Mouse (Mus musculus): ENCODE data around the gene Actg1. TPM values are rescaled to one million over a fixed set of nuclear protein-coding genes. Genes with fewer than 3 reads are reported as not detected.
A peak's percentile ranks its signal among the peaks of the same experiment; 100 is the strongest.

Gene Actg1
- polyA plus RNA-seq, 1 experiment from 2014 or later: 2,860 TPM

DNA sequence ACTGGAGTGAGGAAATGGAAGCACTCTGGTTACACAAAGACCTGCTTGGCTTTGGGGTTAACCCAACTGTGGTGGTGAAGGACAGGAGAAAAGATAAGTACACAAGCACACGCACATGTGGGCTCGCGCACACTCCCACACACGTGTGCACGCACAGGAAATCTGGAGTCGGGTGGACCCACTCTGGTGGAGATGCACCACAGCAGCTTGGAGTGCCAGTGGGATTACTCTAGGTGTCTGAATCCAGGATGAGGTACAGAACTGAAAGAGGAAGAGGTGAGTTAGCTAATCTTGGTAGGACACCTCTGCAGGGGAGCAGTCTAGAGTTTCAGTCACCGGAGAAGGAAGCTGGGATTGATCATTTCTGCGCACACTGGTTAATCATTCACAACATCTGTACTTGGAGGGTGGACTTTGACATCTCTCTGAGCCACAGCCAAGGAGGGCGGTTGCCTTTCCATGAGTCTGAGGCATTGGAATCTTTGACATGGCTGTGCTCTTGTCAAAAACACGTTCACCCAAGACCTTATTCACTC, 8.3 kb downstream of the Actg1 start:
- no peaks in the 10 kb centered on the region for H3K9me3 ChIP-seq (ENCODE audit: low read length)
- H3K4me3 ChIP-seq (ENCODE audit: low read length): no peak overlapping the region
- H3K9ac ChIP-seq (replicated peaks; ENCODE audit: low read length): no peak overlapping the region
- peak overlapping the region; percentile 62 for H3K27ac ChIP-seq (ENCODE audit: low read length)
- WGBS: 73% methylated on average over 10 of the region's 10 CpGs
- peaks cover 1% of the 10 kb centered on the region for H3K36me3 ChIP-seq (ENCODE audit: insufficient read depth, low read length)
- ATAC-seq (ENCODE audit: low FRiP score, low TSS enrichment): peak; percentile 72
- peaks cover 4% of the 10 kb centered on the region; the same call in 1 of the 2 replicates for H3K4me1 ChIP-seq (ENCODE audit: insufficient read depth, low read length)
- no peaks in the 10 kb centered on the region for H3K27me3 ChIP-seq (ENCODE audit: insufficient read depth, low read length)
- no peak overlapping the region for H3K4me2 ChIP-seq (replicated peaks; ENCODE audit: low read depth, low read length)

DNA sequence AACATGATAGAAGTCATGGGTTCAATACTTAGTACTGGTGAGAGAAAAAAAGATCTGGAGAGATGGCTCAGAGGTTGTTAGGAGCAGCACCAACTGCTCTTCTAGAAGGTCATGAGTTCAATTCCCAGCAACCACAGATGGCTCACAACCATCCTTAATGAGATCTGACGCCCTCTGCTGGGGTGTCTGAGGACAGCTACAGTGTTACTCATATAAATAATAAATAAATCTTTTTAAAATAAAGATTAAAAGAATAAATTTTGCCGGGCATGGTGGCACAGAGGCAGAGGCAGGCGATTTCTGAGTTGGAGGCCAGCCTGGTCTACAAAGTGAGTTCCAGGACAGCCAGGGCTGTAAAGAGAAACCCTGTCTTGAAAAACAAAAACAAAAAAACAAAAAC, 9.6 kb downstream of the Actg1 start:
- Histone ChIP-seq H3K4me3 (ENCODE audit: low read length) (no peak overlapping the region), H3K4me2 (replicated peaks; ENCODE audit: low read depth, low read length) (no peak overlapping the region), H3K4me1 (ENCODE audit: insufficient read depth, low read length) (0 out of 2 replicates have a peak, but pooled peaks cover 3% of the 10 kb centered on the region), H3K27ac (ENCODE audit: low read length) (no peak overlapping the region), H3K36me3 (ENCODE audit: insufficient read depth, low read length) (no peaks in the 10 kb centered on the region), H3K27me3 (ENCODE audit: insufficient read depth, low read length) (no peaks in the 10 kb centered on the region), H3K9ac (replicated peaks; ENCODE audit: low read length) (no peak overlapping the region), H3K9me3 (ENCODE audit: low read length) (no peaks in the 10 kb centered on the region)
- 75% methylated on average over 3 of the region's 3 CpGs for WGBS
- ATAC-seq (ENCODE audit: low FRiP score, low TSS enrichment): no peak

- WGBS: 49% methylated on average over 2 of the region's 2 CpGs
- no peaks in the 10 kb centered on the region for H3K9me3 ChIP-seq (ENCODE audit: low read length)
- no peaks in the 10 kb centered on the region for H3K36me3 ChIP-seq (ENCODE audit: insufficient read depth, low read length)
- H3K4me2 ChIP-seq (replicated peaks; ENCODE audit: low read depth, low read length): no peak overlapping the region
- no peak overlapping the region for H3K9ac ChIP-seq (replicated peaks; ENCODE audit: low read length)
- no peak for ATAC-seq (ENCODE audit: low FRiP score, low TSS enrichment)
- no peaks in the 10 kb centered on the region for H3K27me3 ChIP-seq (ENCODE audit: insufficient read depth, low read length)
- H3K27ac ChIP-seq (ENCODE audit: low read length): no peak overlapping the region
- H3K4me1 ChIP-seq (ENCODE audit: insufficient read depth, low read length): 0 out of 2 replicates have a peak, but pooled peaks cover 3% of the 10 kb centered on the region
- no peak overlapping the region for H3K4me3 ChIP-seq (ENCODE audit: low read length)
These were observed 10.9 kb downstream of the Actg1 start for GRCm38 (mm10) chr11:120337447-120337846.

DNA sequence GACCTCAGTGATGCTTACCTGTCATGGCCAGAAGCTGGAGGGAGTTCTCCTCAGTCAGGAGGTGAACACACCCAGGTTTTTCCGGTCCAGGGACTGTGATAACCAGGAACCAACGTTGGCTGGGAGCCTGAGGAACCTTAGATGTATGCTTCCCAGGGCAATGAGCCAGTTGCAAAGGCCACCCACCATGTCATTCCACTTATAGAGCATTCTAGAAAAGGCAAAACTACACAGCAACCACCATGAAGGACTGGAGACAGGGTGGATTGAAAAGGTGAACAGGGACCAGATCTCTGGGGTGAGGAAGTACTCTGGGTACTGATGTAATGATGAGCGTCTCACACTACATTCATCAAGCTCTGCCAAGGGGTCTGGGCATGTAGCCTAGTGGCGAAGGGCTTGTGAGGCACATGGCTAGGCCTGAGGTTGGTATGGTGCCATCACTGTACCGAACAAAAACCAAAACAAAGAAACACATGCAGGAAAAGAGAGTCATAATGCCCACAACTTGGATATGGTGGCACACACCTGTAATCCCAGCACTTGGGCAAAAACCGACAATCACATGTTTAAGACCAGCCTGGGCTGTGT, 12.8 kb downstream of the Actg1 start:
- Histone ChIP-seq H3K9ac (replicated peaks; ENCODE audit: low read length) (no peak overlapping the region), H3K36me3 (ENCODE audit: insufficient read depth, low read length) (no peaks in the 10 kb centered on the region), H3K27ac (ENCODE audit: low read length) (no peak overlapping the region), H3K4me2 (replicated peaks; ENCODE audit: low read depth, low read length) (no peak overlapping the region), H3K27me3 (ENCODE audit: insufficient read depth, low read length) (no peaks in the 10 kb centered on the region), H3K4me3 (ENCODE audit: low read length) (no peak overlapping the region), H3K9me3 (ENCODE audit: low read length) (no peaks in the 10 kb centered on the region), H3K4me1 (ENCODE audit: insufficient read depth, low read length) (0 out of 2 replicates have a peak, but pooled peaks cover 3% of the 10 kb centered on the region)
- no peak for ATAC-seq (ENCODE audit: low FRiP score, low TSS enrichment)
- WGBS: 84% methylated on average over 6 of the region's 6 CpGs

GRCm38 (mm10) chr11:120320156-120320555, 28.2 kb downstream of the Actg1 start:
- peaks cover 14% of the 10 kb centered on the region for H3K4me1 ChIP-seq (ENCODE audit: insufficient read depth, low read length)
- H3K9me3 ChIP-seq (ENCODE audit: low read length): no peaks in the 10 kb centered on the region
- no peaks in the 10 kb centered on the region for H3K27me3 ChIP-seq (ENCODE audit: insufficient read depth, low read length)
- no peak for ATAC-seq (ENCODE audit: low FRiP score, low TSS enrichment)
- 96% methylated on average over 10 of the region's 10 CpGs for WGBS
- H3K4me2 ChIP-seq (replicated peaks; ENCODE audit: low read depth, low read length): no peak overlapping the region
- H3K27ac ChIP-seq (ENCODE audit: low read length): no peak overlapping the region
- no peaks in the 10 kb centered on the region for H3K36me3 ChIP-seq (ENCODE audit: insufficient read depth, low read length)
- no peak overlapping the region for H3K4me3 ChIP-seq (ENCODE audit: low read length)
- H3K9ac ChIP-seq (replicated peaks; ENCODE audit: low read length): no peak overlapping the region

GRCm38 (mm10) chr11:120319310-120319709, 29.0 kb downstream of the Actg1 start:
- Histone ChIP-seq H3K27me3 (ENCODE audit: insufficient read depth, low read length) (no peaks in the 10 kb centered on the region), H3K4me3 (ENCODE audit: low read length) (no peak overlapping the region), H3K4me1 (ENCODE audit: insufficient read depth, low read length) (peaks cover 17% of the 10 kb centered on the region), H3K4me2 (replicated peaks; ENCODE audit: low read depth, low read length) (no peak overlapping the region), H3K9me3 (ENCODE audit: low read length) (no peaks in the 10 kb centered on the region), H3K9ac (replicated peaks; ENCODE audit: low read length) (no peak overlapping the region), H3K36me3 (ENCODE audit: insufficient read depth, low read length) (no peaks in the 10 kb centered on the region), H3K27ac (ENCODE audit: low read length) (no peak overlapping the region)
- 93% methylated on average over 5 of the region's 5 CpGs for WGBS
- no peak for ATAC-seq (ENCODE audit: low FRiP score, low TSS enrichment)

DNA sequence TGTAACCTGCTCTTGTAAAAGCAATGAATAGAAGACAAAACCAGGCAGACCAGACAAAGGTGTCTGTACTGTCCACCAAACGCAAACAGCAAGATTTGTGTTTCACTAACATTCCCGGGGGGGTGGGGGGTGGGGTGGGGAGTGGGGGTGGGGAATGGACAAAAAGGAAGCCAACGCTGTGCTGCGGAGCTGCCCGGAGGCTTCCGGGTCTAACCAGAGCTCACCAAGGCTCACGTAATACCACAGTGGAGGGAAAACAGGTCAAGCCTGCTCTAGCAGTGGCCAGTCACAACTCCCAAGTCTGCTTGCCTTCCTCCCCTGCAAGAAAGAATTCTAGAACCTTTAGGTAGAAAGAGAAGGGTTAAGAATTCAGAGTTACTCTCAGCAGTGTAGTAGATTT, 30.9 kb downstream of the Actg1 start:
- Histone ChIP-seq H3K4me1 (ENCODE audit: insufficient read depth, low read length) (peaks cover 17% of the 10 kb centered on the region), H3K9ac (replicated peaks; ENCODE audit: low read length) (peak overlapping the region; percentile 91), H3K27me3 (ENCODE audit: insufficient read depth, low read length) (no peaks in the 10 kb centered on the region), H3K4me2 (replicated peaks; ENCODE audit: low read depth, low read length) (peak overlapping the region; percentile 65), H3K4me3 (ENCODE audit: low read length) (peak overlapping the region; percentile 57; the same call in 1 of the 2 replicates), H3K36me3 (ENCODE audit: insufficient read depth, low read length) (no peaks in the 10 kb centered on the region), H3K9me3 (ENCODE audit: low read length) (no peaks in the 10 kb centered on the region), H3K27ac (ENCODE audit: low read length) (peak overlapping the region; percentile 99)
- ATAC-seq (ENCODE audit: low FRiP score, low TSS enrichment): no peak
- 61% methylated on average over 7 of the region's 7 CpGs for WGBS

- peak overlapping the region; percentile 57 for H3K4me3 ChIP-seq (ENCODE audit: low read length)
- H3K9ac ChIP-seq (replicated peaks; ENCODE audit: low read length): peak overlapping the region; percentile 91
- H3K4me2 ChIP-seq (replicated peaks; ENCODE audit: low read depth, low read length): peak overlapping the region; percentile 65
- ATAC-seq (ENCODE audit: low FRiP score, low TSS enrichment): peak; percentile 32; the same call in 1 of the 2 replicates
- no peaks in the 10 kb centered on the region for H3K9me3 ChIP-seq (ENCODE audit: low read length)
- no peaks in the 10 kb centered on the region for H3K36me3 ChIP-seq (ENCODE audit: insufficient read depth, low read length)
- H3K27ac ChIP-seq (ENCODE audit: low read length): peak overlapping the region; percentile 99
- H3K4me1 ChIP-seq (ENCODE audit: insufficient read depth, low read length): peaks cover 23% of the 10 kb centered on the region
- 12% methylated on average over 13 of the region's 13 CpGs for WGBS
- H3K27me3 ChIP-seq (ENCODE audit: insufficient read depth, low read length): no peaks in the 10 kb centered on the region
These were observed 31.6 kb downstream of the Actg1 start for GRCm38 (mm10) chr11:120316690-120317254.

- H3K27me3 ChIP-seq (ENCODE audit: insufficient read depth, low read length): no peaks in the 10 kb centered on the region
- H3K36me3 ChIP-seq (ENCODE audit: insufficient read depth, low read length): no peaks in the 10 kb centered on the region
- H3K4me3 ChIP-seq (ENCODE audit: low read length): peak overlapping the region; percentile 57
- no peaks in the 10 kb centered on the region for H3K9me3 ChIP-seq (ENCODE audit: low read length)
- H3K4me1 ChIP-seq (ENCODE audit: insufficient read depth, low read length): peaks cover 30% of the 10 kb centered on the region
- peak; percentile 97 for ATAC-seq (ENCODE audit: low FRiP score, low TSS enrichment)
- peak overlapping the region; percentile 91 for H3K9ac ChIP-seq (replicated peaks; ENCODE audit: low read length)
- H3K27ac ChIP-seq (ENCODE audit: low read length): peak overlapping the region; percentile 99
- WGBS: 3% methylated on average over 37 of the region's 37 CpGs
- H3K4me2 ChIP-seq (replicated peaks; ENCODE audit: low read depth, low read length): peak overlapping the region; percentile 65
These were observed 32.3 kb downstream of the Actg1 start for GRCm38 (mm10) chr11:120315832-120316689.

Data from kidney, embryonic 16.5 days (tissue).